Mouse (Mus musculus): Measurements from ENCODE around the gene Dclk3. TPM values are rescaled to one million over a fixed set of nuclear protein-coding genes. Genes with fewer than 3 reads are reported as not detected.

The Dclk3 gene
- polyA plus RNA-seq, 1 experiment from 2014 or later = 6.2 TPM

GRCm38 (mm10) chr9:111428698-111429362 lies 10.1 kb upstream of the Dclk3 start:
- no peak for ATAC-seq (ENCODE audit: low FRiP score)
- WGBS = 75% methylated on average over 8 of the region's 8 CpGs

GRCm38 (mm10) chr9:111429363-111429750 lies 9.5 kb upstream of the Dclk3 start:
- Histone ChIP-seq H3K4me1 (replicated peaks; ENCODE audit: control insufficient read depth, insufficient read depth, low read length) (0 out of 2 replicates have a peak, but pooled peaks cover 7% of the 10 kb centered on the region), H3K4me2 (replicated peaks) (no peak overlapping the region), H3K9ac (no peak overlapping the region), H3K27ac (no peak overlapping the region), H3K36me3 (replicated peaks; ENCODE audit: control insufficient read depth, insufficient read depth) (no peaks in the 10 kb centered on the region), H3K9me3 (ENCODE audit: control insufficient read depth, low read length) (no peaks in the 10 kb centered on the region), H3K27me3 (ENCODE audit: control insufficient read depth, insufficient read depth, low read length) (no peaks in the 10 kb centered on the region), H3K4me3 (replicated peaks; ENCODE audit: low read length) (no peak overlapping the region)
- ATAC-seq (ENCODE audit: low FRiP score) (no peak), DNase-seq (ENCODE audit: low spot score) (no peak)
- WGBS = 41% methylated on average over 2 of the region's 2 CpGs

More at GRCm38 (mm10) chr9:111428698-111429362, 10.1 kb upstream of the Dclk3 start:
- Histone ChIP-seq H3K27me3 (ENCODE audit: control insufficient read depth, insufficient read depth, low read length) (no peaks in the 10 kb centered on the region), H3K9ac (no peak overlapping the region), H3K27ac (no peak overlapping the region), H3K4me2 (replicated peaks) (no peak overlapping the region), H3K4me1 (replicated peaks; ENCODE audit: control insufficient read depth, insufficient read depth, low read length) (0 out of 2 replicates have a peak, but pooled peaks cover 7% of the 10 kb centered on the region), H3K9me3 (ENCODE audit: control insufficient read depth, low read length) (no peaks in the 10 kb centered on the region), H3K36me3 (replicated peaks; ENCODE audit: control insufficient read depth, insufficient read depth) (no peaks in the 10 kb centered on the region), H3K4me3 (replicated peaks; ENCODE audit: low read length) (no peak overlapping the region)
- DNase-seq (ENCODE audit: low spot score) = no peak

DNA sequence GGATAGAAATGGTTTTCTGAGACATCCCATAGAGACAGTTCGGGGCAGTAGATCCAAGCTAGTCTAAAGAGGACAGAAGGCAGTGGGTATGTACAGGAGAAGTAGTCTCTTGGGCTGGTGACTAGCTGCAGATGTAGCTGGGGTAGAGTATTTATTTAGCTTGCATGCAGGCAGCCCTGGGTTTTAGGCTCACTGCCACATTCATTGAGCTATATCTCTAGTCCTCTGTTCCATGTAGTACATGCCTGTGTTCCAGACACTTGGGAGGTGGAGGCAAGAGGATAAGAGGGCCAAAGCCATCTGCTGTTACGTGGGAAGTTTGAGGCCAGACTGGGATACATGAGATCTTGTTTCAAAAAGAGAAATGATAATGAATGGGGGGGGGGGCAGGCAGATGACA lies 3.5 kb upstream of the Dclk3 start:
- peaks cover 20% of the 10 kb centered on the region; the same call in 1 of the 2 replicates for H3K27me3 ChIP-seq (ENCODE audit: control insufficient read depth, insufficient read depth, low read length)
- no peak for DNase-seq (ENCODE audit: low spot score)
- H3K4me3 ChIP-seq (replicated peaks; ENCODE audit: low read length) = no peak overlapping the region
- H3K36me3 ChIP-seq (replicated peaks; ENCODE audit: control insufficient read depth, insufficient read depth) = no peaks in the 10 kb centered on the region
- no peak overlapping the region for H3K4me2 ChIP-seq (replicated peaks)
- no peaks in the 10 kb centered on the region for H3K4me1 ChIP-seq (replicated peaks; ENCODE audit: control insufficient read depth, insufficient read depth, low read length)
- no peak for ATAC-seq (ENCODE audit: low FRiP score)
- WGBS = 96% methylated on average over 2 of the region's 2 CpGs
- H3K27ac ChIP-seq = no peak overlapping the region
- H3K9ac ChIP-seq = no peak overlapping the region
- H3K9me3 ChIP-seq (ENCODE audit: control insufficient read depth, low read length) = no peaks in the 10 kb centered on the region

- Histone ChIP-seq H3K9me3 (ENCODE audit: control insufficient read depth, low read length) (no peaks in the 10 kb centered on the region), H3K36me3 (replicated peaks; ENCODE audit: control insufficient read depth, insufficient read depth) (no peaks in the 10 kb centered on the region), H3K27me3 (ENCODE audit: control insufficient read depth, insufficient read depth, low read length) (peaks cover 22% of the 10 kb centered on the region; the same call in 1 of the 2 replicates), H3K4me2 (replicated peaks) (peak overlapping the region; percentile 66), H3K4me1 (replicated peaks; ENCODE audit: control insufficient read depth, insufficient read depth, low read length) (no peaks in the 10 kb centered on the region), H3K27ac (no peak overlapping the region), H3K4me3 (replicated peaks; ENCODE audit: low read length) (peak overlapping the region; percentile 49), H3K9ac (peak overlapping the region; percentile 62; the same call in 1 of the 2 replicates)
- DNase-seq (ENCODE audit: low spot score) (no peak), ATAC-seq (ENCODE audit: low FRiP score) (no peak)
- 44% methylated on average over 8 of the region's 8 CpGs for WGBS
Observed at GRCm38 (mm10) chr9:111439836-111440201, 938 bp downstream of the Dclk3 start.

DNA sequence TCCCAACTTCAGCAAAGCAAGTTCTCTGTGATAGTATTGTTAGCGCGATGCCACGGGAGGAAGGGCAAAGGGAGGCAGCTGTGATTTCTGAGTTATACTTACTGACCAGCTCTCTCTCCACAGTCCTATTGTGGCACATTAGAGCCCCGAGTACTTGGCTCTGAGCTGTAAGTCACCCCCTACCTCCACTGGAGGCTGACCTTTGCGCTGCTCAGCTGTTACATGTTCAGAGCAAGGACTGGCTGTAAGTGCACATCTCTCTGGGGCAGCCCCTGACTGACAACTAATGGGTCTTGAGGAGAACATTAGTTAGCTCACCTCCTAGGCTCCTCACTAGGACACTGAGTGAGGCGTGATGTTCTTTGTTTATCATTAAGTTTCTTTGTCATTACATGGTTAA lies 1.6 kb downstream of the Dclk3 start:
- H3K27me3 ChIP-seq (ENCODE audit: control insufficient read depth, insufficient read depth, low read length) = peaks cover 22% of the 10 kb centered on the region; the same call in 1 of the 2 replicates
- no peaks in the 10 kb centered on the region for H3K4me1 ChIP-seq (replicated peaks; ENCODE audit: control insufficient read depth, insufficient read depth, low read length)
- no peak overlapping the region for H3K9ac ChIP-seq
- no peaks in the 10 kb centered on the region for H3K36me3 ChIP-seq (replicated peaks; ENCODE audit: control insufficient read depth, insufficient read depth)
- DNase-seq (ENCODE audit: low spot score) = no peak
- no peaks in the 10 kb centered on the region for H3K9me3 ChIP-seq (ENCODE audit: control insufficient read depth, low read length)
- no peak for ATAC-seq (ENCODE audit: low FRiP score)
- peak overlapping the region; percentile 49; the same call in 1 of the 2 replicates for H3K4me3 ChIP-seq (replicated peaks; ENCODE audit: low read length)
- peak overlapping the region; percentile 66 for H3K4me2 ChIP-seq (replicated peaks)
- no peak overlapping the region for H3K27ac ChIP-seq
- WGBS = 79% methylated on average over 6 of the region's 6 CpGs

DNA sequence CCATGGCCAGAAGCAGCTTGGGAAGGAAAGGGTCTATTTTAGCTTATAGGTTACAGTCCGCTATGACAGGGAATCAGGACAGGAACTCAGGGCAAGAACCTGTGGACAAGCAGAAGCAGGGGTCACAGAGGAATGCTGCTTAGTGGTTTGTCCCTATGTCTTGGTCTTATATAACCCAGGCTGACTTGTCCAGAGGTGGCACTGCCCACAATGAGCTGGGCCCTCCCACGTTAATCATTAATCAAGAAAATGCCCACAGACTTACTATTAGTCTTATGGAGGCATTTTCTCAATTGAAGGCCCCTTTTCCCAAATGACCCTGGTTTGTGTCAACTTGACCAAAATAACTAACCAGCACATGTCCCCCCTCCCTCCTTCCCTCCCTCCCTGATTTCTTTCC lies 2.3 kb downstream of the Dclk3 start:
- ATAC-seq (ENCODE audit: low FRiP score) (no peak), DNase-seq (ENCODE audit: low spot score) (no peak)
- H3K9ac ChIP-seq = no peak overlapping the region
- peaks cover 22% of the 10 kb centered on the region; the same call in 1 of the 2 replicates for H3K27me3 ChIP-seq (ENCODE audit: control insufficient read depth, insufficient read depth, low read length)
- H3K4me3 ChIP-seq (replicated peaks; ENCODE audit: low read length) = no peak overlapping the region
- H3K4me1 ChIP-seq (replicated peaks; ENCODE audit: control insufficient read depth, insufficient read depth, low read length) = no peaks in the 10 kb centered on the region
- WGBS = 93% methylated on average over 2 of the region's 2 CpGs
- H3K9me3 ChIP-seq (ENCODE audit: control insufficient read depth, low read length) = no peaks in the 10 kb centered on the region
- no peaks in the 10 kb centered on the region for H3K36me3 ChIP-seq (replicated peaks; ENCODE audit: control insufficient read depth, insufficient read depth)
- no peak overlapping the region for H3K4me2 ChIP-seq (replicated peaks)
- H3K27ac ChIP-seq = no peak overlapping the region

- H3K4me2 ChIP-seq (replicated peaks) = no peak overlapping the region
- H3K27me3 ChIP-seq (ENCODE audit: control insufficient read depth, insufficient read depth, low read length) = no peaks in the 10 kb centered on the region
- no peak for DNase-seq (ENCODE audit: low spot score)
- no peak overlapping the region for H3K9ac ChIP-seq
- no peak for ATAC-seq (ENCODE audit: low FRiP score)
- H3K27ac ChIP-seq = no peak overlapping the region
- no peaks in the 10 kb centered on the region for H3K4me1 ChIP-seq (replicated peaks; ENCODE audit: control insufficient read depth, insufficient read depth, low read length)
- no peak overlapping the region for H3K4me3 ChIP-seq (replicated peaks; ENCODE audit: low read length)
- WGBS = 78% methylated on average over 2 of the region's 2 CpGs
- no peaks in the 10 kb centered on the region for H3K36me3 ChIP-seq (replicated peaks; ENCODE audit: control insufficient read depth, insufficient read depth)
- no peaks in the 10 kb centered on the region for H3K9me3 ChIP-seq (ENCODE audit: control insufficient read depth, low read length)
Observed at GRCm38 (mm10) chr9:111446204-111446603, 7.3 kb downstream of the Dclk3 start.

DNA sequence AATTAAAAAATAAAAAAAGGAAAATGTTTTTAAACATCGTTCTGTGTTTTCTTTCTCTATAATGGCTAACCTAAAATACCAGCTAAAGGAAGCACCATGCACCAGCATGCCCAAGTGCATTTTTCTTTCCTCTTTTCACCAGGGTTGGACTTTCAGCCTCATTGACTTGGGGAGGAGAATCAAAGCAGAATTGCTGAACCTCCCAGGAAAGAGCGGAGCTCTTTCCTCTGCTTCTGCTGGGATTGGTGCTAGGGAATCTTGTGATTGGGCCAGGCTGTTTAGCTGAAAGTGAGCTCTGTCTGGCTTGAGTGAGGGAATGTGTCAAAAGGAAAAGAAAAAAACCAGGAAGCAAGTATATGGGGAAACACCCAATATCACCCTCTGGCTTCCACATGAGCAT lies 10.1 kb downstream of the Dclk3 start:
- DNase-seq (ENCODE audit: low spot score) = no peak
- Histone ChIP-seq H3K9ac (no peak overlapping the region), H3K9me3 (ENCODE audit: control insufficient read depth, low read length) (no peaks in the 10 kb centered on the region), H3K4me1 (replicated peaks; ENCODE audit: control insufficient read depth, insufficient read depth, low read length) (no peaks in the 10 kb centered on the region), H3K27ac (no peak overlapping the region), H3K36me3 (replicated peaks; ENCODE audit: control insufficient read depth, insufficient read depth) (no peaks in the 10 kb centered on the region), H3K27me3 (ENCODE audit: control insufficient read depth, insufficient read depth, low read length) (no peaks in the 10 kb centered on the region), H3K4me2 (replicated peaks) (no peak overlapping the region), H3K4me3 (replicated peaks; ENCODE audit: low read length) (no peak overlapping the region)
- 77% methylated on average over 2 of the region's 2 CpGs for WGBS
- no peak for ATAC-seq (ENCODE audit: low FRiP score)

- no peak overlapping the region for H3K27ac ChIP-seq
- H3K27me3 ChIP-seq (ENCODE audit: control insufficient read depth, insufficient read depth, low read length) = no peaks in the 10 kb centered on the region
- ATAC-seq (ENCODE audit: low FRiP score) (no peak), DNase-seq (ENCODE audit: low spot score) (no peak)
- H3K4me2 ChIP-seq (replicated peaks) = no peak overlapping the region
- H3K4me1 ChIP-seq (replicated peaks; ENCODE audit: control insufficient read depth, insufficient read depth, low read length) = no peaks in the 10 kb centered on the region
- H3K9ac ChIP-seq = no peak overlapping the region
- H3K36me3 ChIP-seq (replicated peaks; ENCODE audit: control insufficient read depth, insufficient read depth) = no peaks in the 10 kb centered on the region
- H3K4me3 ChIP-seq (replicated peaks; ENCODE audit: low read length) = no peak overlapping the region
- 90% methylated on average over 5 of the region's 5 CpGs for WGBS
- H3K9me3 ChIP-seq (ENCODE audit: control insufficient read depth, low read length) = no peaks in the 10 kb centered on the region
Observed at GRCm38 (mm10) chr9:111449880-111450279, 11.0 kb downstream of the Dclk3 start.

All from hindbrain, embryonic 14.5 days (tissue).